Mouse (Mus musculus): ENCODE measurements around the gene Pcmt1.

GRCm38 (mm10) chr10:7581401-7581800 is 99.5 kb downstream of the Pcmt1 start:
- TF ChIP-seq POLR2A (IDR thresholded peaks at IDR 0.05; ENCODE audit: low read depth, low read length), result no peak
- no peak for TF ChIP-seq CTCF (IDR thresholded peaks at IDR 0.05; ENCODE audit: extremely low read depth, insufficient read depth, insufficient read length, insufficient replicate concordance)
